Mouse (Mus musculus): ENCODE measurements around the gene Cnot9. TPM values are rescaled to one million over a fixed set of nuclear protein-coding genes. Genes with fewer than 3 reads are reported as not detected.

Cnot9 gene
- 38.3 TPM for polyA plus RNA-seq (2017; shearing (Covaris generic))

DNA sequence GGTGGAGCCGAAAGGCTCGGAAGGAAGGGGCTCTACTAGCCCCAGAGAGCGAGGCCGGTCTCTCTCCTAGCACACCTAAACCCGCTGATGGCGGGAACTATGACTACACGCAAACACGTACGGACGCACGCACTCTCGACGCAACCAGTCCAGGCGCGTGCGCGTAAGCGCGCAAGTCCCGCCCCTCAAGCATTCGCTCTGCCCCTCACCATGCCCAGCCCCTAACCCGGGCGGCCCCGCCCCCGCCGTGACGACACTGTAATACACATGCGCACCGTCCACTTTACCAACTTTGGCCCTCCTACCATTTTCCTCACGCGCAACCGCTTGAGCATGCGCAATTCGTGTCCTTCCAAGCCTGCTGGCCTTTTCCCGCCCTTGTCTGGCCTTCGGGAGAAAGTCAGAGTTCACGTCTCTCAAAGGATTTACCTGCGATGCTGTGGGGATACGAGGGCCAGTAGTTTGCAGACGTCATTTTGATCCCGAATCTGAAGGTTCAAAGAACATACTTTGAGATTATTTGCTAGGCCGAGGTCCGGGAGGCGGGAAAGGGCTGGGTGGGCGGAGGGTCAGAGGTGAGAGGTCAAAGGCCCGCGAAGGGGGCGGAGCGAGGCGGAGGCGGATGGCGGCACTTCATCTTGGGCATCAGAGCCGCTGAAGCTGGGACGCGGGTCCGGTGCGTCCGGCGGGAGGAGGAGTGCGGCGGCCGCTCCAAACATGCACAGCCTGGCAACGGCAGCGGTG lies at the start of gene Cnot9:
Cnot9 (plus strand) TSS at position 338 of the 744 bp plus-strand sequence.

DNA sequence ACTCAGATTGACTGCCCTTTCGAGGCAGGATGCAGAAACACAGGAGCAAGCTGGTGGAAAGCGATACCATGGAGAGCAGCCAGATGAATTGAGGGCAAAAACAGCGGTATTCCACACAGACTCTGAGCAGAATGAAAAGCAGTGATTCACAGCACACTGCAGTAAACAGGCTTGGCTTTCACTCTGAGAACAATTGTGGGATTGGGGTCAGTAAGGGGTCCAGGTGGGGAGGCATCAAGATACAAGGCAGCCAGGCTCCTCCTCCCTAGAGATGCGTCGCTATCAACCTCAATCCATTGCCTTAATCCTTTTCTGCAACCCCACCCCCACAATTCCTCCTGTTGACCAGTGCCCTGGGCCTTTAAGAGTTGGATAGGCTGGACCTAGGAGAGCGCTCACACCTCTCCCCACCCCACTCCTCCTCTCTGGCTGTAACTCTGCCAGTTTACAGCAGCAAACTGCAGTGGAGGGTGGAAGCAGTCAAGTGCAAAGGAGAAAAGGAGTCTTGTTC lies 36.6 kb downstream of the Cnot9 start, which contains the start of gene Plcd4:
Plcd4 (plus strand) TSS at position 438 of the 511 bp plus-strand sequence.

DNA sequence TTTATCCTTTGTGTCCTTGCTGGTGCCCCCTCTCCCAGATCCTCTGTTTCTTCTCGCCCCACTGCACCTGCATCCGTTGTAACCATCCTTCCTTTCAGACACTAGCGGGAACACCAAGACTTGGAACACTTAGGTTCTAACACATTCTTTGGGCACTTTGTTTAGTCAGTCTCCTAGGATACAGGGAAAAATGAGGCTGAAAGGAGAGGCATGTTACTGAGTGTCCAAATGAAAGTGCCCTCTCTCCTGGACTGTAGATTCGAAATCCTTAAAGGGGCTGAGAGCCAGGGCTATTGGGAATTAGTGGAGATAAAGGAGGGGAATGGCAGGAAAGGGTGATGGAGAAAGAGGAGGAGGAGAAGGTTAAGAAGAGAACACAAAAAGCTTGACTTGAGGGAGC lies 38.3 kb downstream of the Cnot9 start, which contains the start of gene Usp37:
Usp37 (minus strand) TSS at position 101 of the 400 bp plus-strand sequence.

Other genes with a start within 250 kb of the Cnot9 start
- gene Gpbar1, start 227.5 kb upstream of the Cnot9 start, polyA plus RNA-seq (2017; shearing (Covaris generic)), result 0.51 TPM
- 230 TPM for gene Aamp, start 221.3 kb upstream of the Cnot9 start, polyA plus RNA-seq (2017; shearing (Covaris generic))
- gene Pnkd, start 221.1 kb upstream of the Cnot9 start, polyA plus RNA-seq (2017; shearing (Covaris generic)), result 91.5 TPM
- gene Tmbim1, start 200.4 kb upstream of the Cnot9 start, polyA plus RNA-seq (2017; shearing (Covaris generic)), result 25.0 TPM
- gene Catip, start 143.9 kb upstream of the Cnot9 start, polyA plus RNA-seq (2017; shearing (Covaris generic)), result not detected
- gene Slc11a1, start 130.9 kb upstream of the Cnot9 start, polyA plus RNA-seq (2017; shearing (Covaris generic)), result 2.1 TPM
- 6.1 TPM for gene Ctdsp1, start 114.5 kb upstream of the Cnot9 start, polyA plus RNA-seq (2017; shearing (Covaris generic))
- 0.09 TPM for gene Vil1, start 96.7 kb upstream of the Cnot9 start, polyA plus RNA-seq (2017; shearing (Covaris generic))
- gene Plcd4, start 36.8 kb downstream of the Cnot9 start, polyA plus RNA-seq (2017; shearing (Covaris generic)), result 0.38 TPM
- 20.7 TPM for gene Usp37, start 38.2 kb downstream of the Cnot9 start, polyA plus RNA-seq (2017; shearing (Covaris generic))
- gene Zfp142, start 82.2 kb downstream of the Cnot9 start, polyA plus RNA-seq (2017; shearing (Covaris generic)), result 22.7 TPM
- 13.6 TPM for gene Bcs1l, start 82.2 kb downstream of the Cnot9 start, polyA plus RNA-seq (2017; shearing (Covaris generic))
- 33.3 TPM for gene Rnf25, start 95.3 kb downstream of the Cnot9 start, polyA plus RNA-seq (2017; shearing (Covaris generic))
- gene Stk36, start 95.4 kb downstream of the Cnot9 start, polyA plus RNA-seq (2017; shearing (Covaris generic)), result not detected
- 41.7 TPM for gene Ttll4, start 155.7 kb downstream of the Cnot9 start, polyA plus RNA-seq (2017; shearing (Covaris generic))
- gene Cyp27a1, start 207.5 kb downstream of the Cnot9 start, polyA plus RNA-seq (2017; shearing (Covaris generic)), result 0.40 TPM
- not detected for gene Prkag3, start 243.2 kb downstream of the Cnot9 start, polyA plus RNA-seq (2017; shearing (Covaris generic))